Mouse (Mus musculus) liver, embryonic 11.5 days (tissue): Measurements from ENCODE around the gene Olfr1158. TPM values are rescaled to one million over a fixed set of nuclear protein-coding genes. Genes with fewer than 3 reads are reported as not detected.
"Not testable (repeated sequence)": the region's sequence is repeated elsewhere in the genome, so short reads cannot be mapped to it uniquely, and the experiment has no call there.

Source experiments
- ATAC-seq: fragments of 200-750 bp; cut with Nextera tagmentation; replicated peaks from 2 replicates; pipeline ENCODE4 v1.8.0; 2017; ENCODE audit warnings: moderate number of reproducible peaks, mild to moderate bottlenecking, moderate TSS enrichment, moderate library complexity; ENCODE audit not compliant: low FRiP score
- DNase-seq: peaks from one replicate; pipeline ENCODE4 v3.0.0-alpha.2; 2017; ENCODE audit warnings: low spot score
- H3K27ac ChIP-seq: fragments of 300-500 bp; sonication (generic); 2 replicates; pipeline ENCODE4 v1.5.1; 2014; ENCODE audit warnings: mild to moderate bottlenecking, low read depth, low read length, control low read depth
- H3K27me3 ChIP-seq: fragments of 300-500 bp; sonication (generic); replicated peaks from 2 replicates; pipeline ENCODE4 v1.6.1; 2014; ENCODE audit warnings: low read length, mixed read lengths; ENCODE audit not compliant: control insufficient read depth, insufficient read depth
- H3K36me3 ChIP-seq: fragments of 300-500 bp; sonication (generic); 2 replicates; pipeline ENCODE4 v1.6.1; 2014; ENCODE audit warnings: mild to moderate bottlenecking, low read length, moderate library complexity, mixed read lengths; ENCODE audit not compliant: control insufficient read depth, insufficient read depth
- H3K4me1 ChIP-seq: fragments of 300-500 bp; sonication (generic); replicated peaks from 2 replicates; pipeline ENCODE4 v1.6.1; 2014; ENCODE audit warnings: low read length, mixed read lengths; ENCODE audit not compliant: control insufficient read depth, insufficient read depth
- H3K4me2 ChIP-seq: fragments of 300-500 bp; sonication (generic); 2 replicates; pipeline ENCODE4 v1.6.1; 2014; ENCODE audit warnings: mild to moderate bottlenecking, control low read depth, moderate library complexity
- H3K4me3 ChIP-seq: fragments of 300-500 bp; sonication (generic); 2 replicates; pipeline ENCODE4 v1.5.1; 2014; ENCODE audit warnings: low read depth, low read length, control low read depth
- H3K9ac ChIP-seq: fragments of 300-500 bp; sonication (generic); 2 replicates; pipeline ENCODE4 v1.6.1; 2014; ENCODE audit warnings: low read depth, low read length, control low read depth
- H3K9me3 ChIP-seq: fragments of 300-500 bp; sonication (generic); 2 replicates; pipeline ENCODE4 v1.6.1; 2016; ENCODE audit warnings: low read length, inconsistent platforms, mixed read lengths; ENCODE audit not compliant: control insufficient read depth
- WGBS: fragments of 180-500 bp; shearing (Covaris S2); extraction: QIAGEN DNeasy Blood & Tissue Kit; methylation state at CpG from one replicate; pipeline ENCODE4 v1.1.7; 2014; 5-methylcytosine and 5-hydroxymethylcytosine counted together
- polyA plus RNA-seq: library from polyadenylated mRNA; unstranded; fragments of >200 nt; fragmentation: Nextera tagmentation; extraction: Ambion mirVana; gene quantifications from 2 replicates; pipeline ENCODE4 v1.2.1, GENCODE M21; 2014

The Olfr1158 gene
- polyA plus RNA-seq = not detected in 2 replicates

DNA sequence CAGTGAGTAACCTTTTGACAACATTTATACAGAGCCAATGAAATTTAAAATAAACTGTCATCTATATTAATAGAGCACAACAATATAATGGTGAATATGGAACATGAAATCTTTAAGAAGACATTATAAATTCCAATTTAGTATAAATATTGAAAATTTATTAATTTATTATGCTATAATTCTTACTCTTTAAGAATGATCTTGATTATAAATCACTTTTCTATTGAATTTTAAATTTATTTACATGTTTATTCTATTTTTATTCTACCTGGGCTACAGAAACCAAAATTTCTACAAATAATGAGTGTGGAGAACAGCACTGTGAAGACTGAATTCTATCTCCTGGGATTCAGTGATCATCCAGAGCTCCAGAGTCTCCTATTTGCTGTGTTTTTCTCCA, at the start of gene Olfr1158:
Olfr1158 (plus strand) TSS at position 301 of the 400 bp plus-strand sequence.
- no peak for ATAC-seq
- no peak within 1 kb of the TSS for H3K4me2 ChIP-seq
- H3K4me3 ChIP-seq = no peak within 1 kb of the TSS
- H3K9ac ChIP-seq = no peak within 1 kb of the TSS
- H3K27me3 ChIP-seq = no peaks in the 10 kb centered on the region
- H3K27ac ChIP-seq = no peak within 1 kb of the TSS
- DNase-seq = no peak
- H3K36me3 ChIP-seq = no peaks in the 10 kb centered on the region
- H3K4me1 ChIP-seq = no peaks in the 10 kb centered on the region
- H3K9me3 ChIP-seq = no peaks in the 10 kb centered on the region

DNA sequence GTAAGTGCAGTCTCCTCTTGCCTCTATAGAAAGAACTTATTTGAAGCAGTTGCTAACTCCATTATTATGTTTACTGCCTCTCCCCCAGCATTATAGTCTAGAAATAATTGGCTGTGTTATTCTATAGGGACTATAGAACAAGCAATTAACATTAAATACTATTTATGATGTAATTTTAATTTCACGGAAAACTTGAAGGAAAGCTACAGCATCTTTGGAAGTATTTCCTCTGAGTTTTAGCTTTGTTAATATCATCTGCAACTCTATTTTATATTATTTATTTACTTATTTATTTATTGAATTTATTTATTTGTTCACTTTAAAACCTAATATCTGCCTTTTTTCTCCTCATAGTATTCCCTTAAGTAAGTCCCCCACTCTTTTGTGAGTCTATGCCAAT, 44.9 kb upstream of the Olfr1158 start, which contains the start of gene Olfr1155:
Olfr1155 (minus strand) TSS at position 101 of the 400 bp plus-strand sequence.
- DNase-seq (no peak), ATAC-seq (no peak)
- WGBS = 85% methylated on average over 1 of the region's 1 CpGs
- H3K27ac ChIP-seq = no peak within 1 kb of the TSS
- H3K9ac ChIP-seq = no peak within 1 kb of the TSS
- H3K4me1 ChIP-seq = no peaks in the 10 kb centered on the region
- no peak within 1 kb of the TSS for H3K4me3 ChIP-seq
- H3K4me2 ChIP-seq = no peak within 1 kb of the TSS
- H3K9me3 ChIP-seq = no peaks in the 10 kb centered on the region; the same call in 1 of the 2 replicates
- no peaks in the 10 kb centered on the region for H3K27me3 ChIP-seq
- H3K36me3 ChIP-seq = no peaks in the 10 kb centered on the region

DNA sequence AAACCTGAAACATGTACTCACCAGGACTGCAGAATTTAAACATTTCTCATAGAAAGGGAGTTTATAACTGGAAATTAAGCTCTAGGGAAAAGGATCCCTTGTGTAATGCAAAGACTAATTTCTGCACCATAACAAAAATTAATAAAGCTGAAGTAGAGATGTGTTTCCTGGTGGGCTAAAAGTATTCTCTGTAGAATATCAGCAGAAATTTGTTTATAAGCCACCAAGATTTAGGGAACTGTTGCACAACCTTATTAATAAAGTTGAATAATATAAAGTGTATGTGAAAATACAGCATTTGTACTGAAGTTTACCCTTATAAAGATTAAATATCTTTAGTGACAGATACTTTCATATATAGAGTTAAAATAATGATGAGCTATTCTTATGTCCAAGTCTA, 36.9 kb upstream of the Olfr1158 start, which contains the start of gene Olfr1156:
Olfr1156 (minus strand) TSS at position 101 of the 400 bp plus-strand sequence.
- no peaks in the 10 kb centered on the region for H3K9me3 ChIP-seq
- no peak within 1 kb of the TSS for H3K27ac ChIP-seq
- H3K4me1 ChIP-seq = no peaks in the 10 kb centered on the region
- H3K4me3 ChIP-seq = no peak within 1 kb of the TSS
- no peak within 1 kb of the TSS for H3K9ac ChIP-seq
- H3K27me3 ChIP-seq = no peaks in the 10 kb centered on the region
- no peaks in the 10 kb centered on the region for H3K36me3 ChIP-seq
- DNase-seq (no peak), ATAC-seq (no peak)
- H3K4me2 ChIP-seq = no peak within 1 kb of the TSS

DNA sequence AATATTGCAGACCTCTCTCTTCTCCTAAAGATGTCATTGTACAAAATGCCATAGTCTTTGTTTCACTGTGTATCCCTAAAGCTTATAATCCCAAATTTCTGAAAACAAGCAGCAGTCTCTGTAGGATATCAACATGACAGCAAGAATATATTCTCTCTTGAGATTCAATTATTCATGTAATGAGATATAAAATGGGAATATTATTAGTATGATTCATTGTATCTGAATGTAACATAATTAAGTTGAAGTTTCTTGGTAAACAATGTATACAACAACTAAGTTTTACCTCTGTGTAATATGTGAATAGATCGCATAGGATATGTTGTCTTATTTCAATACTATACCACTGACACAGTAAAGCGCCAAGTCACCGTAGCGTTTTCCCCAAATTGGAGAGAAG, 21.7 kb upstream of the Olfr1158 start, which contains the start of gene Olfr1157:
Olfr1157 (minus strand) TSS at position 101 of the 400 bp plus-strand sequence.
- Histone ChIP-seq H3K4me2 (no peak within 1 kb of the TSS), H3K4me1 (no peaks in the 10 kb centered on the region), H3K9me3 (no peaks in the 10 kb centered on the region), H3K27me3 (no peaks in the 10 kb centered on the region), H3K9ac (no peak within 1 kb of the TSS), H3K36me3 (no peaks in the 10 kb centered on the region), H3K27ac (no peak within 1 kb of the TSS), H3K4me3 (no peak within 1 kb of the TSS)
- ATAC-seq (no peak), DNase-seq (no peak)
- 95% methylated on average over 4 of the region's 4 CpGs for WGBS

DNA sequence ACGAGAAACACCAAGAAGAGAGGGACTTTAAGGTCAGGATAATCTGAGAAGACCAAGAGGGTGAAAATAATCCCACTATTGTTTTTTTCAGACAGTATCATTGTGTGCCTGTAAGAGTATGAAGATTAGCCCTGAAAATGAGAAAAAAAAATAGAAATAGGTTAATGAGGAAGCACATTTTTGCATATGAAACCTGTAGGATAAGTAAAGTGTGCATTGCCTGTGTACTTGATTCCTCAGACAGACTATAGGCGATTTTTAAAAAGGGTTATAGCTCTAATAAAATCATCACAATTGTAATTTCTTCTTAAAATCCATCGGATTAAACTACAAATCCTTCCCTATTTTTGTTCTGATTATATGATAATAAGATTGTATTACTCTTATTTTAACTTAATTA, 15.3 kb upstream of the Olfr1158 start, which contains the start of gene Olfr74:
Olfr74 (minus strand) TSS at position 101 of the 400 bp plus-strand sequence.
- DNase-seq = no peak
- H3K4me2 ChIP-seq = no peak within 1 kb of the TSS
- ATAC-seq = no peak
- H3K27ac ChIP-seq = no peak within 1 kb of the TSS
- no peaks in the 10 kb centered on the region for H3K36me3 ChIP-seq
- no peaks in the 10 kb centered on the region for H3K27me3 ChIP-seq
- no peaks in the 10 kb centered on the region for H3K4me1 ChIP-seq
- H3K4me3 ChIP-seq = no peak within 1 kb of the TSS
- H3K9me3 ChIP-seq = no peaks in the 10 kb centered on the region
- 61% methylated on average over 3 of the region's 3 CpGs for whole genome bisulfite sequencing
- H3K9ac ChIP-seq = no peak within 1 kb of the TSS

DNA sequence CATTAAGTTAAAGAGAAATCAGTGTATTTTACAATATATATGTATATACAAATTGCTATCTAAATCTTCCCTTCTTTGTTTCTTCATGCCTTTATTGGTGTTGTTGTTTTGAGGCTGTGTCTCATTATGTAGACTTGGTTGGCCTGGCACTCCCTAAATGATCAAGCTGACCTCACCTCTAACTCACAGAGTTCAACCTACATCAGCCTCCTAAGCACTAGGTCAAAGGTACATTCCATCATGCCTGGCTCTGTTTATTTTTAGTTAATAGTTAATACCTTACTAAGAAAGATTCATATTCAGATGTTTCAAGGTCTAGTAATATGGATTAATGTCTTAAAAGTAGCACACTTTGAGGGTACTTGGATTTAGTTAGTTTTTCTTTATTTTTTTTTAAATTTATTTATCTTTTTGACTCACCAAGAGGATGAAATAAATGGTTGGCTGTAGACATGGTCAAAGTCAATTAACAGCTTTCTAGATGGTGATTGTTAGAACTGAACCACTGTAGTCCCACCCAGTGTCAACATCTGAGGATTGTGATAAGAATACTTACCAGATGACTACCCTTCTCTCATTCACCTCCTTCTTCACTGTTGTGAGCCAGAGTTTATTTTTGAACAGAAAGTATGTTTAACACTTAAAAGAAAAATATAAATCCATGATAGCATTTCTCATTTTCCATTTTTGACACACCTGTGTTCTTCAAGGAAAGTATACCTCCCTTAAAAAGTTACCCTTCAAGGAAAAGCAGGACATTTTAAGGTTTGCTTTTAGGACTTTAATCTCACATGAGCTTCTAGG, 17.8 kb downstream of the Olfr1158 start, which contains the start of gene Olfr1160:
Olfr1160 (minus strand) TSS at position 754 of the 804 bp plus-strand sequence.
- ATAC-seq = no peak; the same call in 1 of the 2 replicates
- Histone ChIP-seq H3K9ac (no peak within 1 kb of the TSS), H3K4me3 (no peak within 1 kb of the TSS), H3K9me3 (no peaks in the 10 kb centered on the region), H3K4me2 (no peak within 1 kb of the TSS), H3K4me1 (no peaks in the 10 kb centered on the region), H3K36me3 (no peaks in the 10 kb centered on the region), H3K27me3 (no peaks in the 10 kb centered on the region), H3K27ac (no peak within 1 kb of the TSS)
- no peak for DNase-seq

DNA sequence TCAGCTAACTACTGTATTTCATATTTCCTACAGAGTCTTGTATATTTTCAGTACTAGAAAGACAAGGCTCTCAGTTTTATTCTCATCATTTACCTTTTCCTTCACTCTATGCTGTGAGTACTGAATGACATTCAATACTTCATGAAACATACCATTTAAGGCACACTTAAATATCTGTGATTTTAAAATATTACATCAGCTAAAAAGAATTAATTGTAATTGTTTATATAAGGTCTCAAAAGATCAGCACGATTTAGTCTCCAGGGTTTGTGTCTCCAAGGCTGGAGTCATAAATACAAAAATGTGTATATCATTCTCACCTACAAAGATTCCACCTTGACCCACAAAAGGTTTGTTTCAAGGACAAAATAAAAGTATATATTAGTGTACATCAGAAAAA, 32.6 kb downstream of the Olfr1158 start, which contains the start of gene Olfr1161:
Olfr1161 (plus strand) TSS at position 301 of the 400 bp plus-strand sequence.
- H3K9me3 ChIP-seq, H3K4me3 ChIP-seq, H3K4me2 ChIP-seq, DNase-seq, H3K27me3 ChIP-seq, H3K27ac ChIP-seq, H3K36me3 ChIP-seq, ATAC-seq, H3K4me1 ChIP-seq, H3K9ac ChIP-seq: not testable (repeated sequence)
- WGBS = 83% methylated on average over 1 of the region's 1 CpGs

DNA sequence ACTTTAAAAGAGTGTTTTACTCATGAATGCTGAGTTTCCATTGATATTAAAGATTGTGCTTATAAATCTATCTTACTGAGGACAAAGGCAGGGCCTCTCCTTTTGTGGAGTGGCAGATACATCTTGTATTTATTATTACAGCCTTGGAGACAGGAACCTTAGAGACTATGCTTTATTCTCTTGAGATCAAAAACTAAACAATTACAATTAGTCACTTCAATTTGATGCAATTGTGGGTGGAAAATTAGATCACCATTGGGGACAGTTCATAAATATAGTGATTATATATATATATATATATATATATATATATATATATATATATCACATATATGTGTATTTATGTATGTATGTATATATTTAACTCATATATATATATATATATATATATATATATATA, 47.7 kb downstream of the Olfr1158 start, which contains the start of gene Olfr73:
Olfr73 (minus strand) TSS at position 101 of the 400 bp plus-strand sequence.
- no peak within 1 kb of the TSS for H3K4me3 ChIP-seq
- H3K36me3 ChIP-seq = no peaks in the 10 kb centered on the region
- no peaks in the 10 kb centered on the region for H3K9me3 ChIP-seq
- DNase-seq (no peak), ATAC-seq (no peak)
- no peak within 1 kb of the TSS for H3K4me2 ChIP-seq
- no peaks in the 10 kb centered on the region for H3K4me1 ChIP-seq
- no peak within 1 kb of the TSS for H3K9ac ChIP-seq
- H3K27me3 ChIP-seq = no peaks in the 10 kb centered on the region
- no peak within 1 kb of the TSS for H3K27ac ChIP-seq
